Mouse (Mus musculus) adrenal gland, postnatal 14 days (tissue): ENCODE results near the gene Eno2. TPM values are rescaled to one million over a fixed set of nuclear protein-coding genes. Genes with fewer than 3 reads are reported as not detected.

Experiments used
- DNase-seq: peaks from one replicate; pipeline ENCODE4 v3.0.0; 2021; ENCODE audit warnings: mixed read lengths
- total RNA-seq: library from RNA; stranded (reverse); gene quantifications from 2 replicates; pipeline ENCODE4 v1.2.3, GENCODE M21; 2021

Gene Eno2
- total RNA-seq, 1 experiment from 2014 or later = 13.0 TPM

DNA sequence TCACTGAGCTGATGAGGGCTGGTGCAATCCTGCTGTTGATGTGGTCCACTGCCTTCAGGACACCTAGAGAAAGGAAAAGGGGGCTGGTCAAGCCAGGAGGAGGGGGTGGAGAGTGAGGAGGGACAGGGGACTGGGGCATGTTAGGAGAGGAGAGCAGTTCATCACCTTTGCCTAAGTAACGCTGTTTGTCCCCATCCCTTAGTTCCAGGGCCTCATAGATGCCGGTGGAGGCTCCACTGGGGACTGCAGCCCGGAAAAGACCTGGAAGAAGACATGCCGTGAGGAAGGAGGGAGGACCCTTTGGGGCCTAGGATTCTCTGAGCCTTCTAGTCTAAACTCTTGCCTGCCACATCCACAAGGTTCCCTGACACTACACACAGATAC, 1.9 kb downstream of the Eno2 start:
- no peak for DNase-seq

DNA sequence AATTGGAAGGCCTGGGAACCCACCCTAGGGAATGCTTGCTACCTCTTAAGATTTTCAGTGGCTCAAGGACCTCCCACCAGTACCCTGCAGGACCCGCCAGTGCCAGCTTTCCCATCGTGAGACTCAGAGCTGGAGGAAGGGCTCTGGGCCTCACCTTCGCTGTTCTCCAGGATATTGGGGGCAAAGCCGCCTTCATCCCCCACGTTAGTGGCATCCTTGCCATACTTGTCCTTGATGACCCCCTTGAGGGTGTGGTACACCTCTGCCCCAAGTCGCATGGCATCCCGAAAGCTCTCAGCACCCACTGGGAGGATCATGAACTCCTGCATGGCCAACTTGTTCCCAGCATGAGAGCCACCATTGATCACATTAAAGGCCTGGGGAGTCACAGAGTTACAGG, 3.5 kb downstream of the Eno2 start:
- no peak for DNase-seq

GRCm38 (mm10) chr6:124759259-124759658, 10.2 kb downstream of the Eno2 start:
- DNase-seq = peak; percentile 93

- no peak for DNase-seq
These were observed 10.6 kb downstream of the Eno2 start for GRCm38 (mm10) chr6:124758849-124759232.

DNA sequence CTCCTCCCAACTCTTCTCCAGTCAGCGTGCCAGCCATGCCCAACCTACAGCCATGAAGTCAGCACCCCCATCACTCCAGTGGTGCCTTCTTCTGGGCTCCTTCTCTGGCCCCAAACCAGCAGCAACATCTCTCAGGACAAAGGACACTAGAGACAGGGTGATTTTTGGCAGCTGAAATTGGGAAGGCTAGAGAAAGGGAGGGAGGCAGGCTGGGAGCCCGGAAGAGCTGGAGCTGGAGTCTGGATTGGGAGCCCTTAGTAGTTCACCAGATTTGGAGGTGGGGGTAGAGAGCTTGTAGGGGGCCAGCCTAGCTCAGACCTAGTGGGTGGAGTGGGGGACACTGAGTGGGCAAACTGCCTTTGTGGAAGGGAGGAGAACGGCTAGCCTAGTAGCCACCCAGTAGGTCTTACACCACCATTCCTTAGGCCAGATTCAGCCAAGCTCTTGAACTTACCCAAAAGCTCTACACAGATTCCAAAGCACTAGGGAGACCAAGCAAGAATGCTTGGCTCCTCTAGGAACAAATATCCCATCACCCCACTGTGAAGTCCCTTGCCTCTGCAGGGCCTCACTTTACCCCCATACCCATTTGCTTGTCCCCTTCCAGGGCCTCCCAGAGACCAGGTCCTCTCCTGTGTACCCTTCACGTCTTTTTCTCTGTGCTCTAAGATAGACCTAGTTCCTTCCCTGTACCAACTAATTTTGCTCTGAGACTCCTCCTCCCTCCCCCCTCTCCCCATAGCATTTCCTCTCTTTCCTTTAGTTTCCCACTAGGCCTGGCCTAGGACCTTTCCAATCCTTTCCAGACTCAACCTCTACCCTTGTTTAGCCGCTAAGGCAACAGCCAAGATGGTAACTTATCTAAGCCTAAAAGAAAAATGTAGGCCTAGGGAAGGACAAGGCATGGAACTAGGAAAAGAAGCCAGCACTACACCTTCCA, 11.3 kb downstream of the Eno2 start:
- DNase-seq = peak; percentile 73

- DNase-seq = no peak
These were observed 12.1 kb downstream of the Eno2 start for GRCm38 (mm10) chr6:124757351-124757880.

- DNase-seq = peak; percentile 93
These were observed 12.7 kb downstream of the Eno2 start for GRCm38 (mm10) chr6:124756652-124757350.

DNA sequence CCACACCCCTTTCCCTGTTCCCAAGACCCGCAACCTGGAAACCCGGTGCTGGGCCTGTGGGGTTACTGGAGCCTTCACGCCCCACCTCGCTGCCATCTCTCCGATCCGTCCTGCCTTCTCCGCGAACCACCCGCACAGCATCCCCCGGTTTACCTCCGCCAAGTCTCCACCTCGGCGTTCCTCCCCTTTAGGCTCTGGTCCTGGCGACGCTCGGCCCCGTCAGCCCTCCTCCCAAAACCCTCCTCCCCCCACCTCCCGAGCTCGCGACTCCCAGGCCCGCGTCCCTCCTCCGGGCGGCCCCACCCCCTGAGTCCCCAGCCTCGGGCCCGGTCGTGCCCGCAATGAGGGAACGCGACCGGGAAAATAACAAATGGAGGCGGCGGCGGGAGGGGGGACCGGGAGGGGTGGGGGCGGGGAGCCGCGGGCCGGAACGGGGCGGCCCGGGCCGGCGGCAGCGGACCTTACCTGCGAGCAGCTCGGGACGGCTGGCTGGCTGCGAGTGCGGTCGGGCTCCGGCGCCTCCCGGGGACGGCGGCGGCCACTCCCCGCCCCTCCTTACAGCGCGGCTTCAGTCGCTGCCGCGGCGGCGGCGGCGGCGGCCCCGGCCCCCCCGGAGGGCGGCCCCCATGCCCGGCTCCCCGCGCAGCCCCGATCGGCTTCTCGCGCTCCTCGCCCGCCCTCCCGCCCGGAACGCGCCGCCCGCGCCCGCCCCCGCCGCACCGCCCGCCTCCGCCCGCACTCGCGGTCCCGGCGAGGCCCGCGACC, 13.5 kb downstream of the Eno2 start, which contains the start of the genes Gm45234 and Atn1:
TSS of gene Gm45234 (minus strand) at position 191 of the 765 bp plus-strand sequence.
TSS of gene Atn1 (minus strand) at position 694 of the 765 bp plus-strand sequence.
- peak; percentile 89 for DNase-seq

DNA sequence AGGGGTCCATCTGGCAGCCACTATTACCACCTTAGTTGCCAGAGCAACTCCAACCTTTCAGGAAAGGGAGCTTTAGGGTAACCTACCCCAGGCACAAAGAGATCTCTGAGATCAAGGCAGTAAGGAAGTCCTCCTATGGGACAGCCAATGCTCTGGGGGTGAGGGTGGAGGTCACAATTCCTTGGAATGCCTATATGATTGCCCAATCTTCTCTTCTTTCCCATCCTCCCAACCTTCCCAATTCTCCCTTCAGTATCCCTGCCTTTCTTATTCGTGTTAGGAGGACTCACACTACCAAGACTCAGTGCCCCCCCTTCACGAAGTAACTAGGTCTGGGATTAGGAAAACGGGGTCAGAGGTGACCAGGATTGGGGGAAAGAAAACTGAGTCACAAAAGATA, 14.2 kb downstream of the Eno2 start:
- no peak for DNase-seq

DNA sequence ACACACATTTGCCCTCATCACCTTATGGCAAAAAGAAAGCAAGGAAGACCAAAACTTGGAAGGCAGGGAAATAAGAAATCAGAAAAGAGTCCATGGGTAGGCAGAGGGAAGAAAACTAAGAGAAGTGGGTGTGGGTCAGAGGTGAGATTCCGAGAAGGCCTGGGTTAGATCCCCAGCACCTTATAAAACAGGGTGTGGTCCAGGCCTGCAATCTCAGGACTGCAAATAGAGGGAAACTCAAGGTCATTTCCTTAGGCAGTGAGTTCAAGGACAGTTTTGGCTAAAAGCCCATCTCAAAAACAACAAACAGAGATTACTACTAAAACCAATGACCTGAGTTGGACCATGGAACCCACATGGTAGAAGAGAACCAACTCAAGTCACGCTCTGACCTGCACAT, 15.6 kb downstream of the Eno2 start:
- no peak for DNase-seq

DNA sequence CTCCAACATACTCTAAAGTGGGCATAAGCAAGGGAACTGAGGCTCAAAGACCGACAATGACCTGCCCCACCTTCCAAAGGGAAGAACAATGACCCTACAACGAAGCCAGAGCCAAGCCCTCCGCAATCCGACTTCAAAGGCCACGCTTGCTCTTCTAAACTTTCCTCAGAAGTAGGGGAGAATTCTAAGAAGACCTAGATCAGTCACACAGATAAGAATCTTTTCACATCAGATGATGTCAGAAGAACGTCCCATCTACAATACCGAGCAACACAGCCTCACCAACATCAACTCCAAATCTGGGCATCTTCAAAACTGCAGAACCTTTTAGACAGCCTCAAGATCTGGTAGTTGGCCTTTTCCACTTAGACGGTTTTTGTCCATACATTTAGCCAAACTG, 19.1 kb downstream of the Eno2 start:
- no peak for DNase-seq

DNA sequence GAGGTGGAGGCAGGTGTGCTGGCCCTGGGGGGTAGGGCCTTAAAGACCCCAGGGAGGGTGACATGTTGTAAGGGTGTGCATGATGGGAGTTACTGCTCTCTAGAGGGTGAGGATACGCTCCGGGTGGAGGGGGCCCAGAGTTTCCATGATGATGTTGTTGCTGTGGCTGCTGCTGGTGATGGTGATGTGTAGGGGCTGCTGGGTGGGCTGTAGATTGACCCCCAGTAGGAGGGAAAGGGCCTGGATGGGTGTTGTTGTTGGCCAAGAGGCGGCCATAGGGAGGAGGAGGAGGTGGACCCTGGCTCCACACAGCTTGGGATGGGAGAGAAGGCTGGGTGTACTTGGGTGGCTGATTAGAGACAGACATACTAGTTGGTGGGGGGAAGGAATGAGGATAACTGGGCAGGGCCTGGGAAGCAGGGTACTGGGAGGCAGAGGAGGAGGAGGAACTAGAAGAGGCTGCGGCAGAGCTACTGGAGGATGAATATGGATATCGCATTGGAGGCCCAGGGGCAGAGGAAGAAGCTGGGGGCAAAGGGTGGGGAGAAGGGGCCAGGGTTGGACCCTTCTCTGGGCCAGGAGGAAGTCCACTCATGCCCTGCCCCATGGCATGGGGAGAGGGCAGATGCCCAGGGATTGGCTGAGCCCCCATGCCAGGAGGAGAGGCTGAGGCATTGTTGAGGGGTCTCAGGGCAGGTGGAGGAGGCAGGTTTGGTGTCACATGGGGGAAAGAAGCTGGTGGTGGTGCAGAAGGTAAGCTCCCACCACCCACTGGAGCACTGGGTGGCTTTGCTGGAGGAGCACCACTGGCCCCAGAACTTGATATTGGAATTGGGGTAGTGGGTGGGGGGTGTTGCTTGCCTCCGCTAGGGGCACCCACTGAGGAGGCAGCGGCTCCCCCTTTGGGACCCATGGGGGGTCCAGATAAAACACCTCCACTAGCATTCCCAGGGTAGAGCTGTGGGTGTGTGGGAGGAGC, 22.5 kb downstream of the Eno2 start:
- DNase-seq = no peak

DNA sequence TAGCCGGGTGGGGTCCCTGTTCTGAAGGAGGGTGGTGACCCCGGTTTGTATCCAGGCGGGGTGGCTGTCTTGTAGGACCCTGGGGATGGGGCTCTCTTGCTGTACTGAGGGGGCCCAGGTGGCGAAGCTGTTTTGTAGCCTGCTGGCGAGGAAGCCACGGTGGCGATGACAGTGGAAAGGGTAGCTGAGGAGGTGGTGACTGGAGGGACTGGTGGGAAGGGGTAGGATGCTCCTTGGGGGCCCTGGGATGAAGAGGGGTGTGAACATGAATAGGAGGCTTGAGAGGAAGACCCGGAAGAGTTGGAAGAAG, 23.2 kb downstream of the Eno2 start:
- no peak for DNase-seq

- DNase-seq = peak; percentile 97
These were observed 23.8 kb downstream of the Eno2 start for GRCm38 (mm10) chr6:124745490-124746295.

DNA sequence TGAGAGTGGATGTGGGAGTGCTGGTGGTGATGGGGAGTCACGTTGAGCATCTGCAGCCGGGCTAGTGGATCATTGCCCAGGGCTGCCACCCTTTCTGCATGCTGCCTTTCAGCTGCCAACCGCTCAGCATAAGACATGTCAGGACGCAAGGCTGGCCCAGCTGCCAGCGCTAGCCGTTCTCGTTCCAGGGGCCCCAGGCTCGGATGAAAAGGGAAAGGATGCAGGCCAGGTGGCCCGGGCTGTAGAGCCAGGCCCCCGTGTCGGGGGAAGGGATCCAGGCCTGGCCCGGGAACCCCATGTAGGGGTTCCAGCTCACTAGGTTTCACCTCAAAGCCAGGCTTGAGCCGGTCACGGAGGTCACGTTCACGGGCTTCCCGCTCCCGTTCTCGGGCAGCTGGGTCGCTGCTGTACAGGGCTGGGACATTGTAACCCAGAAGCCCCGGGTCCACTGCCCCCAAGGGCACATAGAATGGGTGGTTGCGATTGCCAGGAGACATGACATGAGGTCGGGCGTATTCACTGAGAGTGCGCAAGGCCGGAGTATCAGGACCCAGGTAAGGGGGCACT, 24.6 kb downstream of the Eno2 start:
- DNase-seq = no peak

DNA sequence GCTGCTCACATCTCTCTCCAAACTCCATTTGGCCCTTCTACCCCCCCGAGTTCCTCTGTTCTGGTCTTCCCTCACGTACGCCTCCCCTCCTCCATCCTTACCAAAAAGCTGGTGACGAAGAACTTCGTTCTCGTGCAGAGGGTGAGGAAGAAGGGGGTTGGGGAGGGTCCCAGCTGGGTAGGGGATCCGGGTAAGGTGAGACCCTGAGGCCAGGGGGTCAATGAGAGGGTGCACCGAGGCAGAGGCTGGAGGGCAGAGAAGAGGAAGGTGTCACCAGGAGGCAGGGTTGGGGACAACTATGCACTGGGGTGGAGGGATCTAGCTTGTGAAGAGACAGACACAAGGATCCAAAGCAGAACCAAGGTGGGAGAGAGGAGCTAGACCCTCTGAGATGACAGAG, 25.8 kb downstream of the Eno2 start:
- no peak for DNase-seq

DNA sequence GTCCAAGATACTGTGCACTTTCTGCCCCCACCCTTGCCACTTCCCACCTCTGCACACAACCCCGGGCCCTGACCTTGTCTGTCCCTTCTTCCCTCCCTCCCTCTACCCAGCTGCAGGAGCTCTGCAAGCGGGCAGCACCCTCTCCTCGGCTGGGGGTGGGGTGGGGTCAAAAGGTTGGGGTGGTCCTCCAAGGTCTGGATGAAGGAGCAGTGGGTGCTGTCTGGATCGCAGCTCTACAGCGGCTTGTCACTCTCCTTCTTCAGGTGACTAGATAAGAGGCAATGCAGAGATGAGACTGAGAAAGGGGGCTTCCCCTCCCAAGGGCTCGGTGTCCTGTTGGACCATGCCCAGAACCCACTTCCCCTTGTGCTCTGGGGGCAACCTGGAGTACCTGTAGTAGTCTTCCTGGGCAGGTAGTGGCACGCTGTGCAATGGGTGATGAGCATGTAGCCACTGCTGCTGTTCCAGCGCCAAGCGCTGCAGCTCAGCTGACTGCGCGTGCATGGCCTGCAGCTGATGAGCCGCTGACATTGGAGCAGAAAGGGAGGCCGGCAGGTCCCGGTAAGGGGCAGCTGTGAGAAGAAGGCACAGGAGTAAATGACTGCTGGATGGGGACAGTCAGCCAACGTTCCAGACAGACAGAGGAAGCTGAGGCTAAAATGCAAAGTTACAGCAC, 26.5 kb downstream of the Eno2 start:
- DNase-seq = no peak

DNA sequence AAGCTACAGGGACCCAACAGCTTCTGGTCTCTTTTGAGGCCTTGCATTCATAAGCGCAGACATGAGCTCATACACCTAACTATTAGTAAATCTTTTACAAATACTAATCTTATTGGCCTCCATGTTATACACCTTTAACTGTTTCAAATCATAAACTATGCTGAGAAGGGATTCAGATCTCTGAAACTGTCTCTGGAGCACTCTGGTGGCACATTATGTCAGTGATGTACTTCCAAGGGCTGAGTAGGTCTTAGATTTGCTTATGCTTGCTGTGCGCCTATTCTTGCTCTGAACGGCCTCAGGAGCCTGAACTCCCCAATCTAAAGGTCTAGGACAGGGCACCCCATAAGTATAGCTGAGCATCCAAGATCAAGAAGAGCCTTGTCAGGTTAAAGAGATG, 27.6 kb downstream of the Eno2 start:
- no peak for DNase-seq
